ENCODE assay signal across 23 mouse cellular contexts in the genomic region with DNA sequence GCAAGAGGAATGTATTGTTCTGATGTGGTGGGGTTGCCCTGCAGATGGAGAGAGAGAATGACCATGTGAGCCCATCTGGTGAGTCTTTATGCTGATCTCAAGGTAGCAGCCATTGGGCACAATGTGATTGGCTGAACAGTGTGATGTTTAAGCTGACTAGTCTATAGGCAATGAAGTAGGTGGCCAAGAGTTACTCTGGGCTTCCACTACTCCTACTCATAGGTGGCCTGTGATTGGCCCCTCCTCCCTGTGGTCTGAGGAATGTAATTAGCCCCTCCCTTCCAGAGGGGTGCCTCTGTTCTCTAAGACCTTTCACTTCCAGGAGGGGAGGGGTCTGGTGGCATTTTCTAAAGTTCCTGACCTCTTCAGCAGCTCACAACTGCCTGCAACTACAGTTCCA.
DNase-seq lines count a peak whose midpoint lies in the region; ATAC-seq and TF ChIP-seq lines count a peak whose summit lies in the region.
"Had no signal": no experiment of that assay in that cellular context is flagged by ENCODE, and none has a peak within 500 bp of the region (broad histone marks: within the 10 kb centered on the region; RNA-seq: fewer than 3 reads in every experiment).

No protein-coding gene starts in this region.

- ATAC-seq in forebrain, embryonic 11.5 days (replicated peaks; ENCODE audit: low FRiP score): peak; percentile 55
- ATAC-seq in forebrain, postnatal 0 days: no peak
- ATAC-seq in forebrain, embryonic 13.5 days: peak; percentile 41; the same call in 1 of the 2 replicates
- ATAC-seq in forebrain, embryonic 14.5 days: no peak
- ATAC-seq in midbrain, embryonic 11.5 days (ENCODE audit: low FRiP score): peak; percentile 33; the same call in 1 of the 2 replicates
- no peak for ATAC-seq in midbrain, embryonic 15.5 days (replicated peaks)
- peak; percentile 48; the same call in 1 of the 2 replicates for ATAC-seq in midbrain, embryonic 14.5 days (ENCODE audit: low FRiP score, low TSS enrichment)
- ATAC-seq: CD4-positive, CD25-positive, alpha-beta regulatory T cell, adult 4 months; forebrain, embryonic 16.5 days; Patski had no signal

- no peaks in the 10 kb centered on the region for H3K9me3 ChIP-seq in forebrain, embryonic 11.5 days (ENCODE audit: control insufficient read depth, low read length)
- H3K9me3 ChIP-seq in forebrain, postnatal 0 days (ENCODE audit: low read length): no peaks in the 10 kb centered on the region
- no peaks in the 10 kb centered on the region for H3K9me3 ChIP-seq in forebrain, embryonic 13.5 days (replicated peaks)
- H3K9me3 ChIP-seq in forebrain, embryonic 14.5 days (replicated peaks; ENCODE audit: control insufficient read depth, low read length): no peaks in the 10 kb centered on the region
- no peaks in the 10 kb centered on the region for H3K9me3 ChIP-seq in midbrain, embryonic 11.5 days (ENCODE audit: control insufficient read depth, low read length)
- H3K9me3 ChIP-seq in midbrain, embryonic 15.5 days: no peaks in the 10 kb centered on the region
- no peaks in the 10 kb centered on the region for H3K9me3 ChIP-seq in midbrain, embryonic 14.5 days (ENCODE audit: control insufficient read depth, low read length)
- no peaks in the 10 kb centered on the region for H3K9me3 ChIP-seq in midbrain, embryonic 10.5 days (replicated peaks)
- H3K9me3 ChIP-seq: embryonic facial prominence, embryonic 10.5 days; embryonic facial prominence, embryonic 12.5 days had no signal

- no peak overlapping the region for H3K9ac ChIP-seq in forebrain, embryonic 11.5 days (ENCODE audit: low read length)
- H3K9ac ChIP-seq in forebrain, postnatal 0 days: no peak overlapping the region
- no peak overlapping the region for H3K9ac ChIP-seq in forebrain, embryonic 13.5 days
- H3K9ac ChIP-seq in forebrain, embryonic 14.5 days (ENCODE audit: low read length): no peak overlapping the region
- no peak overlapping the region for H3K9ac ChIP-seq in midbrain, embryonic 11.5 days (ENCODE audit: low read length)
- no peak overlapping the region for H3K9ac ChIP-seq in midbrain, embryonic 15.5 days
- no peak overlapping the region for H3K9ac ChIP-seq in midbrain, embryonic 14.5 days (replicated peaks; ENCODE audit: low read length)
- H3K9ac ChIP-seq: embryonic facial prominence, embryonic 12.5 days had no signal

- no peaks in the 10 kb centered on the region for H3K27me3 ChIP-seq in forebrain, embryonic 11.5 days (ENCODE audit: control insufficient read depth, insufficient read depth, low read length)
- H3K27me3 ChIP-seq in forebrain, postnatal 0 days (ENCODE audit: insufficient read depth, low read length): no peaks in the 10 kb centered on the region
- no peaks in the 10 kb centered on the region for H3K27me3 ChIP-seq in forebrain, embryonic 13.5 days
- H3K27me3 ChIP-seq in forebrain, embryonic 14.5 days (replicated peaks; ENCODE audit: control insufficient read depth, insufficient read depth, low read length): no peaks in the 10 kb centered on the region
- H3K27me3 ChIP-seq in midbrain, embryonic 11.5 days (ENCODE audit: control insufficient read depth, insufficient read depth, low read length): no peaks in the 10 kb centered on the region
- H3K27me3 ChIP-seq in midbrain, embryonic 15.5 days (replicated peaks): no peaks in the 10 kb centered on the region
- no peaks in the 10 kb centered on the region for H3K27me3 ChIP-seq in midbrain, embryonic 14.5 days (ENCODE audit: control insufficient read depth, insufficient read depth, low read length)
- no peaks in the 10 kb centered on the region for H3K27me3 ChIP-seq in midbrain, embryonic 10.5 days (ENCODE audit: low read depth, poor library complexity, severe bottlenecking)
- H3K27me3 ChIP-seq: CH12.LX; embryonic facial prominence, embryonic 12.5 days had no signal

- H3K27ac ChIP-seq in forebrain, embryonic 11.5 days (ENCODE audit: low read depth, low read length): no peak overlapping the region
- no peak overlapping the region for H3K27ac ChIP-seq in forebrain, postnatal 0 days (ENCODE audit: low read depth, low read length)
- no peak overlapping the region for H3K27ac ChIP-seq in forebrain, embryonic 13.5 days
- H3K27ac ChIP-seq in forebrain, embryonic 14.5 days (ENCODE audit: low read depth, low read length): no peak overlapping the region
- no peak overlapping the region for H3K27ac ChIP-seq in midbrain, embryonic 11.5 days (ENCODE audit: low read depth, low read length)
- H3K27ac ChIP-seq in midbrain, embryonic 15.5 days: no peak overlapping the region
- no peak overlapping the region for H3K27ac ChIP-seq in midbrain, embryonic 14.5 days (replicated peaks; ENCODE audit: low read depth, low read length)
- no peak overlapping the region for H3K27ac ChIP-seq in midbrain, embryonic 10.5 days (replicated peaks)
- H3K27ac ChIP-seq: embryonic facial prominence, embryonic 10.5 days; embryonic facial prominence, embryonic 12.5 days had no signal

- TF ChIP-seq CTCF in forebrain, postnatal 0 days (IDR thresholded peaks at IDR 0.05; ENCODE audit: low read depth): no peak

- no peak for DNase-seq in forebrain, embryonic 11.5 days (ENCODE audit: low spot score)
- DNase-seq in forebrain, postnatal 0 days: no peak
- DNase-seq in forebrain, embryonic 14.5 days (ENCODE audit: low spot score): no peak
- DNase-seq in midbrain, embryonic 11.5 days (ENCODE audit: low spot score, missing footprints): no peak
- no peak for DNase-seq in midbrain, embryonic 14.5 days
- no peak for DNase-seq in midbrain, embryonic 10.5 days (ENCODE audit: low spot score)
- DNase-seq: adrenal gland, adult 2 months; adrenal gland, postnatal 10 days; adrenal gland, postnatal 25 days; B cell, adult 2 months; cerebellum, adult 11 months; cerebellum, adult 2 months; cerebellum, adult 9-10 months; cerebellum, postnatal 25 days had no signal

- no peak overlapping the region for H3K4me3 ChIP-seq in forebrain, embryonic 11.5 days (ENCODE audit: low read depth, low read length)
- no peak overlapping the region for H3K4me3 ChIP-seq in forebrain, postnatal 0 days (ENCODE audit: low read depth, low read length)
- H3K4me3 ChIP-seq in forebrain, embryonic 13.5 days: no peak overlapping the region
- no peak overlapping the region for H3K4me3 ChIP-seq in forebrain, embryonic 14.5 days (ENCODE audit: low read depth, low read length)
- H3K4me3 ChIP-seq in midbrain, embryonic 11.5 days (ENCODE audit: low read depth, low read length): no peak overlapping the region
- no peak overlapping the region for H3K4me3 ChIP-seq in midbrain, embryonic 15.5 days
- no peak overlapping the region for H3K4me3 ChIP-seq in midbrain, embryonic 14.5 days (replicated peaks; ENCODE audit: low read depth, low read length)
- H3K4me3 ChIP-seq in midbrain, embryonic 10.5 days: no peak overlapping the region
- H3K4me3 ChIP-seq: embryonic facial prominence, embryonic 10.5 days; embryonic facial prominence, embryonic 12.5 days had no signal

- no peaks in the 10 kb centered on the region for H3K4me1 ChIP-seq in forebrain, embryonic 11.5 days (replicated peaks; ENCODE audit: control insufficient read depth, insufficient read depth, low read length)
- H3K4me1 ChIP-seq in forebrain, postnatal 0 days (ENCODE audit: insufficient read depth): no peaks in the 10 kb centered on the region
- no peaks in the 10 kb centered on the region for H3K4me1 ChIP-seq in forebrain, embryonic 13.5 days
- H3K4me1 ChIP-seq in forebrain, embryonic 14.5 days (ENCODE audit: control insufficient read depth, insufficient read depth, low read length): no peaks in the 10 kb centered on the region
- H3K4me1 ChIP-seq in midbrain, embryonic 11.5 days (ENCODE audit: control insufficient read depth, insufficient read depth, low read length): no peaks in the 10 kb centered on the region
- no peaks in the 10 kb centered on the region for H3K4me1 ChIP-seq in midbrain, embryonic 15.5 days
- no peaks in the 10 kb centered on the region for H3K4me1 ChIP-seq in midbrain, embryonic 14.5 days (ENCODE audit: control insufficient read depth, insufficient read depth, low read length)
- no peaks in the 10 kb centered on the region for H3K4me1 ChIP-seq in midbrain, embryonic 10.5 days
- H3K4me1 ChIP-seq: embryonic facial prominence, embryonic 10.5 days; embryonic facial prominence, embryonic 12.5 days had no signal

- no peak overlapping the region for H3K4me2 ChIP-seq in forebrain, embryonic 11.5 days (ENCODE audit: low read depth, low read length, severe bottlenecking)
- no peak overlapping the region for H3K4me2 ChIP-seq in forebrain, postnatal 0 days (ENCODE audit: low read depth)
- no peak overlapping the region for H3K4me2 ChIP-seq in forebrain, embryonic 13.5 days
- H3K4me2 ChIP-seq in forebrain, embryonic 14.5 days (ENCODE audit: low read length): no peak overlapping the region
- H3K4me2 ChIP-seq in midbrain, embryonic 11.5 days: no peak overlapping the region
- H3K4me2 ChIP-seq in midbrain, embryonic 15.5 days: no peak overlapping the region
- H3K4me2 ChIP-seq in midbrain, embryonic 14.5 days (ENCODE audit: low read length): no peak overlapping the region
- H3K4me2 ChIP-seq: embryonic facial prominence, embryonic 12.5 days had no signal

- H3K36me3 ChIP-seq in forebrain, embryonic 11.5 days (ENCODE audit: control insufficient read depth, insufficient read depth, low read length): no peaks in the 10 kb centered on the region
- no peaks in the 10 kb centered on the region for H3K36me3 ChIP-seq in forebrain, postnatal 0 days (ENCODE audit: insufficient read depth)
- H3K36me3 ChIP-seq in forebrain, embryonic 13.5 days (ENCODE audit: poor library complexity, severe bottlenecking): no peaks in the 10 kb centered on the region
- H3K36me3 ChIP-seq in forebrain, embryonic 14.5 days (ENCODE audit: control insufficient read depth, insufficient read depth, low read length): no peaks in the 10 kb centered on the region
- H3K36me3 ChIP-seq in midbrain, embryonic 11.5 days (ENCODE audit: control insufficient read depth, insufficient read depth, low read length): no peaks in the 10 kb centered on the region
- no peaks in the 10 kb centered on the region for H3K36me3 ChIP-seq in midbrain, embryonic 15.5 days (replicated peaks)
- H3K36me3 ChIP-seq in midbrain, embryonic 14.5 days (ENCODE audit: control insufficient read depth, insufficient read depth, low read length): no peaks in the 10 kb centered on the region
- no peaks in the 10 kb centered on the region for H3K36me3 ChIP-seq in midbrain, embryonic 10.5 days
- H3K36me3 ChIP-seq: embryonic facial prominence, embryonic 10.5 days; embryonic facial prominence, embryonic 12.5 days; G1E had no signal

Comparison
In these comparisons a context has a peak if more than half of its experiments do, and no peak if none do; other contexts are left out.
1. ATAC-seq: peak in forebrain, embryonic 11.5 days (single experiment), forebrain, embryonic 13.5 days (single experiment), midbrain, embryonic 11.5 days (single experiment) and midbrain, embryonic 14.5 days (single experiment); none in forebrain, postnatal 0 days (single experiment), forebrain, embryonic 14.5 days (single experiment) and midbrain, embryonic 15.5 days (single experiment).